Mouse (Mus musculus): ENCODE measurements around the gene Pigf. TPM values are rescaled to one million over a fixed set of nuclear protein-coding genes. Genes with fewer than 3 reads are reported as not detected.

Gene Pigf
- polyA plus RNA-seq, 1 experiment from 2014 or later = 37.4 TPM

DNA sequence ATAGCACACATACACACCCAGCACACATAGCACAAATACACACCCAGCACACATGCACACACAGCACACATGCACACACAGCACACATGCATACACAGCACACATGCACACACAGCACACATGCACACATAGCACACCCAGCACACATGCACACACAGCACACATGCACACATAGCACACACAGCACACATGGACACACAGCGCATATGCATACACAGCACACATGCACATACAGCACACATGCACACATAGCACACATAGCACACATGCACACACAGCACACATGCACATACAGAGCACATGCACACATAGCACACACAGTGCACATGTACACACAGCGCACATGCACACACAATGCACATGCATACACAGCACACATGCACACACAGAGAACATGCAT, 43.5 kb downstream of the Pigf start:
- DNase-seq (ENCODE audit: low spot score) = no peak
- no peaks in the 10 kb centered on the region; the same call in none of the 2 replicates for H3K36me3 ChIP-seq (ENCODE audit: control insufficient read depth, insufficient read depth, low read length)
- H3K9me3 ChIP-seq (ENCODE audit: control insufficient read depth, low read length) = no peaks in the 10 kb centered on the region
- H3K4me3 ChIP-seq (ENCODE audit: low read depth, low read length) = no peak overlapping the region
- 97% methylated on average over 2 of the region's 2 CpGs for WGBS
- no peak overlapping the region for H3K27ac ChIP-seq (replicated peaks; ENCODE audit: low read depth, low read length)
- no peak overlapping the region for H3K4me2 ChIP-seq (ENCODE audit: low read depth, severe bottlenecking)
- no peaks in the 10 kb centered on the region for H3K4me1 ChIP-seq (ENCODE audit: control insufficient read depth, insufficient read depth, low read length)
- H3K27me3 ChIP-seq (ENCODE audit: control insufficient read depth, insufficient read depth, low read length) = no peaks in the 10 kb centered on the region
- no peak overlapping the region for H3K9ac ChIP-seq (ENCODE audit: low read length)
- ATAC-seq (ENCODE audit: insufficient number of reproducible peaks, low FRiP score, low TSS enrichment, low read depth) = no peak

DNA sequence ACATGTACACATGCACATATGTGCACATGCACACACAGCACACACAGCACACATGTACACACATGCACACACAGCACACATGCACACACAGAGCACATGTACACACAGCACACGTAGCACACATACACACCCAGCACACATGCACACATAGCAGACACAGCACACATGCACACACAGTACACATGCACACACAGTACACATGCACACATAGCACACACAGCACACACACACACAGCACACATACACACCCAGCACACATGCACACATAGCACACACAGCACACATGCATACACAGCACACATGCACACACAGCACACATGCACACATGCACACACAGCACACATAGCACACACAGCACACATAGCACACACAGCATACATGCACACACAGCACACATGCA, 44.0 kb downstream of the Pigf start:
- no peak overlapping the region for H3K4me2 ChIP-seq (ENCODE audit: low read depth, severe bottlenecking)
- H3K9me3 ChIP-seq (ENCODE audit: control insufficient read depth, low read length) = no peaks in the 10 kb centered on the region
- H3K9ac ChIP-seq (ENCODE audit: low read length) = no peak overlapping the region
- H3K27ac ChIP-seq (replicated peaks; ENCODE audit: low read depth, low read length) = no peak overlapping the region
- H3K4me1 ChIP-seq (ENCODE audit: control insufficient read depth, insufficient read depth, low read length) = no peaks in the 10 kb centered on the region
- WGBS = 88% methylated on average over 1 of the region's 1 CpGs
- H3K4me3 ChIP-seq (ENCODE audit: low read depth, low read length) = no peak overlapping the region
- H3K36me3 ChIP-seq (ENCODE audit: control insufficient read depth, insufficient read depth, low read length) = peaks cover 2% of the 10 kb centered on the region
- DNase-seq (ENCODE audit: low spot score) (no peak), ATAC-seq (ENCODE audit: insufficient number of reproducible peaks, low FRiP score, low TSS enrichment, low read depth) (no peak)
- no peaks in the 10 kb centered on the region for H3K27me3 ChIP-seq (ENCODE audit: control insufficient read depth, insufficient read depth, low read length)

DNA sequence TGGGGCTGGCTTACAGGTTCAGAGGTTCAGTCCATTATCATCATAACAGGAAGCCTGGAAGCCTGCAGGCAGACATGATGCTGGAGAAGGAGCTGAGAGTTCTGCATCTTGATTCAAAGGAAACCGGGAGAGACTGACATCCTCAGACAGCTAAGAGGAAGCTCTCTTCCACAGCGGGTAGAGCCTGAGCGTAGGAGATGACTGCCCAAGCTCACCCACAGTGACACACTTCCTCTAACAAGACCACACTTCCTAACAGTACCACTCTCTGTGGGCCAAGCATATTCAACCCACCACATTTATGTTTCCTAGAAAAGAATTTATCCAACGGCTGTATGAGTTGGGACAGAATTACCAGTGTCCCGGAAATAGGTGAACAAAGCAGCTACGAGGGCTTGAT, 46.7 kb downstream of the Pigf start:
- no peaks in the 10 kb centered on the region for H3K4me1 ChIP-seq (ENCODE audit: control insufficient read depth, insufficient read depth, low read length)
- no peak overlapping the region for H3K27ac ChIP-seq (replicated peaks; ENCODE audit: low read depth, low read length)
- no peak overlapping the region for H3K4me3 ChIP-seq (ENCODE audit: low read depth, low read length)
- 96% methylated on average over 6 of the region's 6 CpGs for WGBS
- DNase-seq (ENCODE audit: low spot score) (no peak), ATAC-seq (ENCODE audit: insufficient number of reproducible peaks, low FRiP score, low TSS enrichment, low read depth) (no peak)
- H3K9ac ChIP-seq (ENCODE audit: low read length) = no peak overlapping the region
- no peaks in the 10 kb centered on the region for H3K9me3 ChIP-seq (ENCODE audit: control insufficient read depth, low read length)
- H3K36me3 ChIP-seq (ENCODE audit: control insufficient read depth, insufficient read depth, low read length) = peaks cover 3% of the 10 kb centered on the region
- H3K4me2 ChIP-seq (ENCODE audit: low read depth, severe bottlenecking) = no peak overlapping the region
- H3K27me3 ChIP-seq (ENCODE audit: control insufficient read depth, insufficient read depth, low read length) = no peaks in the 10 kb centered on the region

DNA sequence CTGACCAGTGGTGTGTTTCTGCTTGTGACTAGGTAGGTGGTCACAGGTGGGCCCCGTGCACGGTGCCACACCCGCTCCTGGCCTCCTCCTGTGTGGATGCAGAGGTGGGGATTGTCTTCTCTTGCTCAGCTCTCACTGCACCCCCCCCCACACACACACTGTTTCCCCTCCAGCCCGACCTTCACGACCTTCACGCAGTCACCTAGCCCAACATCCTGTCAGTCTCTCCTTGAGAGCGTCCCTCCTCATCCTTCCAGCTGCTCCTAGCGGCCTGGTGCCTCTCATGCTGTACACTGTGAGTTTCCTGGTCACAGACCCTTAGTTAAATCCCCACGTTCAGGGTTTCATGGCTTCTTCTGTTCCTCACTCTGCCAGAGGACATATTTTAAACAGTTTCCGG, 48.8 kb downstream of the Pigf start:
- Histone ChIP-seq H3K36me3 (ENCODE audit: control insufficient read depth, insufficient read depth, low read length) (peaks cover 3% of the 10 kb centered on the region), H3K9me3 (ENCODE audit: control insufficient read depth, low read length) (no peaks in the 10 kb centered on the region), H3K4me1 (ENCODE audit: control insufficient read depth, insufficient read depth, low read length) (no peaks in the 10 kb centered on the region), H3K4me3 (ENCODE audit: low read depth, low read length) (no peak overlapping the region), H3K9ac (ENCODE audit: low read length) (no peak overlapping the region), H3K27me3 (ENCODE audit: control insufficient read depth, insufficient read depth, low read length) (no peaks in the 10 kb centered on the region), H3K27ac (replicated peaks; ENCODE audit: low read depth, low read length) (no peak overlapping the region), H3K4me2 (ENCODE audit: low read depth, severe bottlenecking) (no peak overlapping the region)
- no peak for DNase-seq (ENCODE audit: low spot score)
- 74% methylated on average over 10 of the region's 10 CpGs for WGBS
- ATAC-seq (ENCODE audit: insufficient number of reproducible peaks, low FRiP score, low TSS enrichment, low read depth) = no peak

DNA sequence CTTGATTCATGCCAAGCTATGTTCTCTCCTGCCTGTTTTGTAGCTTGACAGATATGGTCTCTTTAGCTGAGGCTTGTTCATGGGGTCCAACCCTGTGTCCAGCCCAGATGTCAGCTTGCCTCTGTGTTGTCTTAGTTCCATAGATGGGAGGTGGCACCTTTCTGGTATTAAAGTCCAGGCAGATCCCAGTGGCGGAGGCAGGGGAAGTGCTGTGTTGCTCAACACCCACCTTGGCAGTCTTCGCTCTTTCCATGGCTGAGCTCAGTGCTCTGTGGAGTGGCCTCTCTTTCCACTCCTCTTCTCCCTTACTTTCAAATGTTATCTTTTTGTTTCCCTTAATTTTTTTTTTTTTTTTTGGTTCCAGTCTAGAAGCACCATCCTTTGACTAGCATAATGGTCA, 52.1 kb downstream of the Pigf start:
- no peaks in the 10 kb centered on the region for H3K4me1 ChIP-seq (ENCODE audit: control insufficient read depth, insufficient read depth, low read length)
- no peak overlapping the region for H3K9ac ChIP-seq (ENCODE audit: low read length)
- DNase-seq (ENCODE audit: low spot score) = no peak
- peaks cover 3% of the 10 kb centered on the region for H3K36me3 ChIP-seq (ENCODE audit: control insufficient read depth, insufficient read depth, low read length)
- H3K27me3 ChIP-seq (ENCODE audit: control insufficient read depth, insufficient read depth, low read length) = no peaks in the 10 kb centered on the region
- H3K4me2 ChIP-seq (ENCODE audit: low read depth, severe bottlenecking) = no peak overlapping the region
- H3K27ac ChIP-seq (replicated peaks; ENCODE audit: low read depth, low read length) = no peak overlapping the region
- no peaks in the 10 kb centered on the region for H3K9me3 ChIP-seq (ENCODE audit: control insufficient read depth, low read length)
- H3K4me3 ChIP-seq (ENCODE audit: low read depth, low read length) = no peak overlapping the region
- 95% methylated on average over 2 of the region's 2 CpGs for WGBS
- no peak for ATAC-seq (ENCODE audit: insufficient number of reproducible peaks, low FRiP score, low TSS enrichment, low read depth)

DNA sequence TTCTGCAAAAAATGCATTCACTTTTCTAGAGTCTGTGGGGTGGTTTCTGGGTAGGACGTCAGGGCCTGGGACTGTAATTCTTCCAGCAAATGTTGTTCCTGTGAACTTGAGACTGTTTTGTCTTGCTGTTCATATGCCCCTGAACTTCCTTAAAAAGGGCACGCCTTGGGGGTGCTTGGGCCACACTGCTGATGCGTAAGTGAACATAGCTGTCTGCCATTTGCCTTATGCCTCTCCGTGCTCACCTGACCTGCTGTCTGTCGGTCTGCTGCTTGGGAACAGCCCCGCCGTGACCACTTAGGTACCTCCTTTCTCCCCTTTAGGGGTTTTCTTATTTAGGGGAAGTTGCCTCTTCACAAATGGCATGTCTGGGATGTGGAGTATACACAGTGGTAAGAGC, 53.3 kb downstream of the Pigf start:
- Histone ChIP-seq H3K4me2 (ENCODE audit: low read depth, severe bottlenecking) (no peak overlapping the region), H3K9ac (ENCODE audit: low read length) (no peak overlapping the region), H3K27me3 (ENCODE audit: control insufficient read depth, insufficient read depth, low read length) (no peaks in the 10 kb centered on the region), H3K9me3 (ENCODE audit: control insufficient read depth, low read length) (no peaks in the 10 kb centered on the region), H3K36me3 (ENCODE audit: control insufficient read depth, insufficient read depth, low read length) (peaks cover 3% of the 10 kb centered on the region), H3K4me1 (ENCODE audit: control insufficient read depth, insufficient read depth, low read length) (no peaks in the 10 kb centered on the region), H3K27ac (replicated peaks; ENCODE audit: low read depth, low read length) (no peak overlapping the region), H3K4me3 (ENCODE audit: low read depth, low read length) (no peak overlapping the region)
- no peak for ATAC-seq (ENCODE audit: insufficient number of reproducible peaks, low FRiP score, low TSS enrichment, low read depth)
- 90% methylated on average over 7 of the region's 7 CpGs for WGBS
- no peak for DNase-seq (ENCODE audit: low spot score)

DNA sequence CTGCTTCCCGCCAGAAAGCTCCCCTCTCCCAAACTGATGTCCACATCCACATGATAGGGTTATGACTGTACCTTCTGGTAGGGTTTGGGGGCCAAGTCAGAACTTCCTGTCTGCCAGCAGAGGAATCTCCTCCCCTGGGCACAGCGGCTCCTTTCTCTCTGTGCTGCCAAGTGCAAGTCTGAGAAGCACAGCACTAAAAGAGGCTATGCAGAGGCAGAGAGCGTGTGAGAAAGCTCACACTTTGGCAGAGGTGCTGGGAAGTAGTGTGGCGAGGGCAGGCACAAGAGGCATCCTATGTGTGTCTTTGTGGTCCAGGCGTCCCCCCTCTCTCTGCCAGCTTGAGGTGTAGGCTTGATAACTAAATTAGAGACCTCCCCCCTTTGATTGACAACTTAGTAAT, 54.2 kb downstream of the Pigf start:
- no peaks in the 10 kb centered on the region; the same call in 1 of the 2 replicates for H3K36me3 ChIP-seq (ENCODE audit: control insufficient read depth, insufficient read depth, low read length)
- no peaks in the 10 kb centered on the region for H3K27me3 ChIP-seq (ENCODE audit: control insufficient read depth, insufficient read depth, low read length)
- 79% methylated on average over 5 of the region's 5 CpGs for WGBS
- H3K4me1 ChIP-seq (ENCODE audit: control insufficient read depth, insufficient read depth, low read length) = no peaks in the 10 kb centered on the region
- H3K4me2 ChIP-seq (ENCODE audit: low read depth, severe bottlenecking) = no peak overlapping the region
- ATAC-seq (ENCODE audit: insufficient number of reproducible peaks, low FRiP score, low TSS enrichment, low read depth) = no peak
- DNase-seq (ENCODE audit: low spot score) = no peak
- H3K9me3 ChIP-seq (ENCODE audit: control insufficient read depth, low read length) = no peaks in the 10 kb centered on the region
- no peak overlapping the region for H3K9ac ChIP-seq (ENCODE audit: low read length)
- no peak overlapping the region for H3K27ac ChIP-seq (replicated peaks; ENCODE audit: low read depth, low read length)
- no peak overlapping the region for H3K4me3 ChIP-seq (ENCODE audit: low read depth, low read length)

DNA sequence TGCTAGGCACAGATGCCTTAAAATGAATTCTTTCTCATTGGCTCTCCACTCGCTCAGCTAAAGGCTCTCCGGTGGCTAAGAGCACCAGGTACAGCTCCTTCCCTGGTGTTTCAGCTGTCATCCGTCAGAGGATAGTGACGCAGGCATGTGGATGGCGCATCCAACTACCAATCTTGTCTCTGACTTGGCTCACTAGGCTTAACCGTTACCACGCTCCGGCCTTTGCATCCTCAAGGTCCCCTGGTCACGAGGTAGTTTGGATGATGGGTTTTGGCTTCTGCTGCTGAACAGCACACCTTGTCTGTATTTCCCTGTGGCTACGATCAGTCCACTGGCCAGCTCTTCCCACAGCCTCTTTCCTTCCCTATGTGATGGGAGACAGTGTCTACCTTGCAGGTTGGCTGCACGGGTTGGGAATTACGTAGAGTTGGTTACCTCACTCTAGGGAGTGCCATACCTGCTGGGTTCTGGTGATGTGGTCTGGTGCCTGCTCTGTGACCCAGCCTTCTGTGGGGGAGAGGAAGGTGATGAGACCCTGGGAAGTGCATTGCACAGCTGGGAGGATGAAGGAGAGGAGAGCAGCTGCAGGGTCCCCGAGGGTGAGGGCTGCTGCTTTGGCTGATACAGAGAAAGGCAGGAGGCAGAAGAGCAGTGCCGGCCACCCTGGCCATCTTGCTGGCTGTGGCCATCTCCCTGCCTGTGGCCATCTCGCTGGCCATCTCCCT, 55.0 kb downstream of the Pigf start:
- ATAC-seq (ENCODE audit: insufficient number of reproducible peaks, low FRiP score, low TSS enrichment, low read depth) (no peak), DNase-seq (ENCODE audit: low spot score) (no peak)
- Histone ChIP-seq H3K4me2 (ENCODE audit: low read depth, severe bottlenecking) (no peak overlapping the region), H3K9me3 (ENCODE audit: control insufficient read depth, low read length) (no peaks in the 10 kb centered on the region), H3K36me3 (ENCODE audit: control insufficient read depth, insufficient read depth, low read length) (no peaks in the 10 kb centered on the region; the same call in 1 of the 2 replicates), H3K4me1 (ENCODE audit: control insufficient read depth, insufficient read depth, low read length) (peaks cover 2% of the 10 kb centered on the region; the same call in 1 of the 2 replicates), H3K27me3 (ENCODE audit: control insufficient read depth, insufficient read depth, low read length) (no peaks in the 10 kb centered on the region), H3K4me3 (ENCODE audit: low read depth, low read length) (no peak overlapping the region), H3K27ac (replicated peaks; ENCODE audit: low read depth, low read length) (no peak overlapping the region), H3K9ac (ENCODE audit: low read length) (no peak overlapping the region)
- 93% methylated on average over 15 of the region's 15 CpGs for WGBS

DNA sequence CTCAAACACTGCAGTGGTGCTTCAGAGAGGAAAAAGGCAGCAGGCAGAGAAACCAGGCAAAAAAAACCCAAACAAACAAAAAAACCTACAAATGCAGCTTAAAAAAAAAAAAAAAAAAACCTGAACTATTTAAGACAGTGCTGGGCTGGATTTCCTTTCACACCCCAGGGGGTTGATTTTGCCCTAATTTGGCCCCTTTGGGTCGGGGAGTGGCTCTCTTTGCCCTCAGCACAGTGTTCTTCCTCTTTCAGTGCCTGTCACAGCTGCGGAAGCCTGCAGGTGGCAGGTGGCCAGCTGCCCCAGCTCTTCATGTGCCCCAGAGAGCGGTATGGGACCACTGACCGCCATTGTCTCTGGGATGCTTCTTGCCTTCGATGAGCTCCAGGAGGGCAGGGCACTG, 55.6 kb downstream of the Pigf start:
- H3K4me1 ChIP-seq (ENCODE audit: control insufficient read depth, insufficient read depth, low read length) = peaks cover 7% of the 10 kb centered on the region
- 74% methylated on average over 5 of the region's 5 CpGs for WGBS
- H3K4me2 ChIP-seq (ENCODE audit: low read depth, severe bottlenecking) = no peak overlapping the region
- no peak overlapping the region for H3K9ac ChIP-seq (ENCODE audit: low read length)
- ATAC-seq (ENCODE audit: insufficient number of reproducible peaks, low FRiP score, low TSS enrichment, low read depth) (no peak), DNase-seq (ENCODE audit: low spot score) (no peak)
- H3K4me3 ChIP-seq (ENCODE audit: low read depth, low read length) = no peak overlapping the region
- H3K36me3 ChIP-seq (ENCODE audit: control insufficient read depth, insufficient read depth, low read length) = no peaks in the 10 kb centered on the region; the same call in 1 of the 2 replicates
- no peak overlapping the region for H3K27ac ChIP-seq (replicated peaks; ENCODE audit: low read depth, low read length)
- H3K9me3 ChIP-seq (ENCODE audit: control insufficient read depth, low read length) = no peaks in the 10 kb centered on the region
- H3K27me3 ChIP-seq (ENCODE audit: control insufficient read depth, insufficient read depth, low read length) = no peaks in the 10 kb centered on the region
